Mouse (Mus musculus): ENCODE data around the gene Ccna1. TPM values are rescaled to one million over a fixed set of nuclear protein-coding genes. Genes with fewer than 3 reads are reported as not detected.

The Ccna1 gene
- polyA plus RNA-seq (2015; fragmentation: Nextera tagmentation; extraction: Ambion mirVana): 0.05 and 0.21 TPM in 2 replicates

GRCm38 (mm10) chr3:55055038-55055746, at the start of gene Ccna1:
TSS of gene Ccna1 (minus strand) at chr3:55055501.
- Histone ChIP-seq H3K4me2 (ENCODE audit: low read depth, low read length) (peak within 1 kb of the TSS; percentile 60), H3K9me3 (replicated peaks; ENCODE audit: control insufficient read depth, low read length) (no peaks in the 10 kb centered on the region), H3K27me3 (ENCODE audit: control insufficient read depth, insufficient read depth, low read depth, low read length) (peaks cover 27% of the 10 kb centered on the region), H3K4me3 (ENCODE audit: low read depth, low read length) (peak within 1 kb of the TSS; percentile 50), H3K27ac (ENCODE audit: low read length) (no peak within 1 kb of the TSS), H3K9ac (ENCODE audit: low read depth, low read length) (peak within 1 kb of the TSS; percentile 11; the same call in 1 of the 2 replicates), H3K36me3 (ENCODE audit: control insufficient read depth, insufficient read depth) (no peaks in the 10 kb centered on the region), H3K4me1 (ENCODE audit: control insufficient read depth, low read depth, low read length) (no peaks in the 10 kb centered on the region)
- under 1% methylated on average over 62 of the region's 73 CpGs for WGBS (ENCODE audit: insufficient replicate concordance)
- peak; percentile 80 for ATAC-seq (ENCODE audit: low read depth)

GRCm38 (mm10) chr3:55101092-55101491, 45.8 kb upstream of the Ccna1 start:
- no peaks in the 10 kb centered on the region for H3K4me1 ChIP-seq (ENCODE audit: control insufficient read depth, low read depth, low read length)
- H3K4me3 ChIP-seq (ENCODE audit: low read depth, low read length): no peak overlapping the region
- H3K36me3 ChIP-seq (ENCODE audit: control insufficient read depth, insufficient read depth): no peaks in the 10 kb centered on the region
- no peak overlapping the region for H3K27ac ChIP-seq (ENCODE audit: low read length)
- H3K9me3 ChIP-seq (replicated peaks; ENCODE audit: control insufficient read depth, low read length): no peaks in the 10 kb centered on the region
- no peak overlapping the region for H3K9ac ChIP-seq (ENCODE audit: low read depth, low read length)
- H3K4me2 ChIP-seq (ENCODE audit: low read depth, low read length): no peak overlapping the region
- no peaks in the 10 kb centered on the region for H3K27me3 ChIP-seq (ENCODE audit: control insufficient read depth, insufficient read depth, low read depth, low read length)
- ATAC-seq (ENCODE audit: low read depth): no peak

DNA sequence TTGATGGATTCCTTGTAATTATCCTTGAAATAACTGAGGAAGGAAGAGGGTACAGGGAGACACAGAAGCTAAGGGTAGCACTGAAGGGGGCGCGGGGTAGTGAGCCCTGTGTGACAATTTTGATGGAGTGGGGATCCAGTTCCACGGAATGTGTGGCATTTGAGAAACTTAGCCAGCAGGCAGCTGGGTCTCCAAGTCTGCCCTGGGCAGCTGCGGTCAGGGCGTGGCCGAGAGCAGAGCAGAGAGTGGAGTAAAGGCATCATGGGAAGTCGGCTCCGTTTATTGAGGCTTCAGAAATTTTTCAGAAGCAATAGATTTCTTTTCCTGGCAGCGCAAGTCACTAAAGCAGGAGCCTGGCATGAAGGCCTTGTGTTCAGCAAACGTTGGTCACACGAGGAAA, 43.7 kb upstream of the Ccna1 start:
- H3K9me3 ChIP-seq (replicated peaks; ENCODE audit: control insufficient read depth, low read length): no peaks in the 10 kb centered on the region
- H3K9ac ChIP-seq (ENCODE audit: low read depth, low read length): no peak overlapping the region
- no peak overlapping the region for H3K27ac ChIP-seq (ENCODE audit: low read length)
- H3K36me3 ChIP-seq (ENCODE audit: control insufficient read depth, insufficient read depth): no peaks in the 10 kb centered on the region
- H3K4me3 ChIP-seq (ENCODE audit: low read depth, low read length): no peak overlapping the region
- no peaks in the 10 kb centered on the region for H3K4me1 ChIP-seq (ENCODE audit: control insufficient read depth, low read depth, low read length)
- no peak for ATAC-seq (ENCODE audit: low read depth)
- 69% methylated on average over 11 of the region's 11 CpGs for WGBS (ENCODE audit: insufficient replicate concordance)
- H3K4me2 ChIP-seq (ENCODE audit: low read depth, low read length): no peak overlapping the region
- no peaks in the 10 kb centered on the region for H3K27me3 ChIP-seq (ENCODE audit: control insufficient read depth, insufficient read depth, low read depth, low read length)

GRCm38 (mm10) chr3:55098014-55098413, 42.7 kb upstream of the Ccna1 start:
- H3K4me2 ChIP-seq (ENCODE audit: low read depth, low read length): no peak overlapping the region

GRCm38 (mm10) chr3:55097186-55097585, 41.9 kb upstream of the Ccna1 start:
- no peaks in the 10 kb centered on the region for H3K36me3 ChIP-seq (ENCODE audit: control insufficient read depth, insufficient read depth)
- no peak overlapping the region for H3K4me2 ChIP-seq (ENCODE audit: low read depth, low read length)
- no peak overlapping the region for H3K27ac ChIP-seq (ENCODE audit: low read length)
- no peaks in the 10 kb centered on the region for H3K27me3 ChIP-seq (ENCODE audit: control insufficient read depth, insufficient read depth, low read depth, low read length)
- no peak overlapping the region for H3K9ac ChIP-seq (ENCODE audit: low read depth, low read length)
- no peak overlapping the region for H3K4me3 ChIP-seq (ENCODE audit: low read depth, low read length)
- H3K9me3 ChIP-seq (replicated peaks; ENCODE audit: control insufficient read depth, low read length): no peaks in the 10 kb centered on the region
- no peak for ATAC-seq (ENCODE audit: low read depth)
- no peaks in the 10 kb centered on the region for H3K4me1 ChIP-seq (ENCODE audit: control insufficient read depth, low read depth, low read length)
- WGBS (ENCODE audit: insufficient replicate concordance): 48% methylated on average over 2 of the region's 2 CpGs

More at GRCm38 (mm10) chr3:55098014-55098413, 42.7 kb upstream of the Ccna1 start:
- H3K4me1 ChIP-seq (ENCODE audit: control insufficient read depth, low read depth, low read length): no peaks in the 10 kb centered on the region
- WGBS (ENCODE audit: insufficient replicate concordance): 71% methylated on average over 2 of the region's 2 CpGs
- H3K27me3 ChIP-seq (ENCODE audit: control insufficient read depth, insufficient read depth, low read depth, low read length): no peaks in the 10 kb centered on the region
- H3K9me3 ChIP-seq (replicated peaks; ENCODE audit: control insufficient read depth, low read length): no peaks in the 10 kb centered on the region
- H3K4me3 ChIP-seq (ENCODE audit: low read depth, low read length): no peak overlapping the region
- no peak overlapping the region for H3K9ac ChIP-seq (ENCODE audit: low read depth, low read length)
- ATAC-seq (ENCODE audit: low read depth): no peak
- H3K36me3 ChIP-seq (ENCODE audit: control insufficient read depth, insufficient read depth): no peaks in the 10 kb centered on the region
- H3K27ac ChIP-seq (ENCODE audit: low read length): no peak overlapping the region

DNA sequence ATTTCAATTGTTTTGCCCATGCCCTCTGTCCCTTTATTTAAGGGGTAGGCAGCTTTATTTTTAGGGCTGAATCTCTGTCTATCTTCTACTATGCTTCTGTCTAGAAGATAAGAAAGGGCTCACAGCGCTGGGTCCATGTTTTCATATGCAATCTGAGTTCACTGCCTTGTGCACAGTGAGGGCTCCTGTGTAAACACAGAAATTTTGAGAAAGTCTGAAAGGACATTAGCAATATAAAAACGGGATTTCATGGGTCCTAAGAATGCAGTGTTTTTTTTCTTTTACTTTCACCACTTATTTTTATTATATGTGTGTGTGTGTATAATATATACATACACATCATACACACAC, 41.3 kb upstream of the Ccna1 start:
- Histone ChIP-seq H3K27ac (ENCODE audit: low read length) (no peak overlapping the region), H3K4me3 (ENCODE audit: low read depth, low read length) (no peak overlapping the region), H3K27me3 (ENCODE audit: control insufficient read depth, insufficient read depth, low read depth, low read length) (no peaks in the 10 kb centered on the region), H3K4me2 (ENCODE audit: low read depth, low read length) (no peak overlapping the region), H3K9me3 (replicated peaks; ENCODE audit: control insufficient read depth, low read length) (no peaks in the 10 kb centered on the region), H3K9ac (ENCODE audit: low read depth, low read length) (no peak overlapping the region), H3K36me3 (ENCODE audit: control insufficient read depth, insufficient read depth) (no peaks in the 10 kb centered on the region), H3K4me1 (ENCODE audit: control insufficient read depth, low read depth, low read length) (no peaks in the 10 kb centered on the region)
- 44% methylated on average over 2 of the region's 2 CpGs for WGBS (ENCODE audit: insufficient replicate concordance)
- no peak for ATAC-seq (ENCODE audit: low read depth)

- H3K9ac ChIP-seq (ENCODE audit: low read depth, low read length): no peak overlapping the region
- H3K4me3 ChIP-seq (ENCODE audit: low read depth, low read length): no peak overlapping the region
- no peaks in the 10 kb centered on the region for H3K36me3 ChIP-seq (ENCODE audit: control insufficient read depth, insufficient read depth)
- no peak overlapping the region for H3K27ac ChIP-seq (ENCODE audit: low read length)
- ATAC-seq (ENCODE audit: low read depth): no peak
- H3K9me3 ChIP-seq (replicated peaks; ENCODE audit: control insufficient read depth, low read length): no peaks in the 10 kb centered on the region
- H3K4me1 ChIP-seq (ENCODE audit: control insufficient read depth, low read depth, low read length): no peaks in the 10 kb centered on the region
- H3K27me3 ChIP-seq (ENCODE audit: control insufficient read depth, insufficient read depth, low read depth, low read length): no peaks in the 10 kb centered on the region
- no peak overlapping the region for H3K4me2 ChIP-seq (ENCODE audit: low read depth, low read length)
- WGBS (ENCODE audit: insufficient replicate concordance): 46% methylated on average over 8 of the region's 8 CpGs
Observed at GRCm38 (mm10) chr3:55095968-55096654, 40.8 kb upstream of the Ccna1 start.

DNA sequence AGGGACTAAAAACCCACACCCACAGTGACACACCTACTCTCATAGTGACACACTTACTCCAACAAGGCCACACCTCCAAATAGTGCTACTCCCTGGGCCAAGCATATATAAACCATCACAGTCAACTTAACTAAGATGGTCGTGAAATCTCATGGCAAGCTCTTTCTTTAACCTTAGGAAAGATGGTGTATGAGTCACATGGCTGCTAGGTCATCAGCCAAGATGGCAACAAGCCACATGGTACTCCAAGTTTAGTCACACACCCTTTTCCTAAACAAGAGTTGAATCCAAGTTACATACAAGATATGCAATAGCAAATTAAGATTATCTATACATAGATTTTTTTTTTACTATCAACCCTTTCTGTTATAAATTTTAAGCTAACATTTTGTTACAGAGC, 37.9 kb upstream of the Ccna1 start:
- Histone ChIP-seq H3K9ac (ENCODE audit: low read depth, low read length) (no peak overlapping the region), H3K27ac (ENCODE audit: low read length) (no peak overlapping the region), H3K27me3 (ENCODE audit: control insufficient read depth, insufficient read depth, low read depth, low read length) (no peaks in the 10 kb centered on the region), H3K9me3 (replicated peaks; ENCODE audit: control insufficient read depth, low read length) (no peaks in the 10 kb centered on the region), H3K36me3 (ENCODE audit: control insufficient read depth, insufficient read depth) (no peaks in the 10 kb centered on the region), H3K4me1 (ENCODE audit: control insufficient read depth, low read depth, low read length) (no peaks in the 10 kb centered on the region), H3K4me2 (ENCODE audit: low read depth, low read length) (no peak overlapping the region), H3K4me3 (ENCODE audit: low read depth, low read length) (no peak overlapping the region)
- WGBS (ENCODE audit: insufficient replicate concordance): 54% methylated on average over 1 of the region's 1 CpGs
- no peak for ATAC-seq (ENCODE audit: low read depth)

DNA sequence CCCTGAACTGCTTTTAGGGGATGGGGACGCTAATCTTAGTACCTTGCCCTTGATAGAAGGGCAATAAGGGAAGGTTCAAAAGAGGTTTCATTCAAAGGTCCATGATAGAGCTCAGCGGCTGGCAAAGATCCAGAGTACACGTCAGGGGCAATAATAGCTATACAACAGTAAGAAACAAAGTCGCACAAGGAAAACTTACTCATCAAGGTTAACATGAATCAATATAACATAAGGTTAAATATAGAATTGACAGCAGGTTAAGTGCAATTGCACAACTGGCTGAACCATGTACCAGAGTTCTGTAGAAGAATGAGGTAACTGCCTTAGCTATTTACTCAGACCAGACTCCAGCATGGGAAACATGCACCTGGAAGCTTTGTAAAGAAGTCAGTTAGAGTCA, 34.0 kb upstream of the Ccna1 start:
- 59% methylated on average over 4 of the region's 4 CpGs for WGBS (ENCODE audit: insufficient replicate concordance)

More for the DNA sequence above, 34.0 kb upstream of the Ccna1 start:
- Histone ChIP-seq H3K4me3 (ENCODE audit: low read depth, low read length) (no peak overlapping the region), H3K9me3 (replicated peaks; ENCODE audit: control insufficient read depth, low read length) (no peaks in the 10 kb centered on the region), H3K27ac (ENCODE audit: low read length) (no peak overlapping the region), H3K4me1 (ENCODE audit: control insufficient read depth, low read depth, low read length) (no peaks in the 10 kb centered on the region), H3K27me3 (ENCODE audit: control insufficient read depth, insufficient read depth, low read depth, low read length) (no peaks in the 10 kb centered on the region), H3K36me3 (ENCODE audit: control insufficient read depth, insufficient read depth) (no peaks in the 10 kb centered on the region), H3K9ac (ENCODE audit: low read depth, low read length) (no peak overlapping the region), H3K4me2 (ENCODE audit: low read depth, low read length) (no peak overlapping the region)
- peak; percentile 72 for ATAC-seq (ENCODE audit: low read depth)
